Mouse (Mus musculus): ENCODE results near the gene Limch1.

GRCm38 (mm10) chr5:67101395-67101760 is 355.8 kb downstream of the Limch1 start:
- TF ChIP-seq EP300 (IDR thresholded peaks at IDR 0.05) (no peak), CTCF (IDR thresholded peaks at IDR 0.05) (no peak)
